Mouse (Mus musculus): ENCODE results near the gene Nfkbil1.

- no peak for TF ChIP-seq POLR2A (IDR thresholded peaks at IDR 0.05; ENCODE audit: control insufficient read depth, extremely low read depth, insufficient read depth, low read length, poor library complexity)
- peak; percentile 98 for TF ChIP-seq CTCF (IDR thresholded peaks at IDR 0.05; ENCODE audit: borderline replicate concordance, control insufficient read depth, extremely low read depth, insufficient read depth, low read length, poor library complexity)
These were observed 776 bp upstream of the Nfkbil1 start for GRCm38 (mm10) chr17:35236390-35236746.

Data from thymus, adult 2 months (tissue).